Mouse (Mus musculus) urinary bladder, postnatal 4 days (tissue): ENCODE data around the gene Cypt15.
"Not testable (repeated sequence)": the region's sequence is repeated elsewhere in the genome, so short reads cannot be mapped to it uniquely, and the experiment has no call there.

Source experiments
- DNase-seq, 2 experiments: peaks; one replicate each; pipeline ENCODE4 v3.0.0; 2021 to 2022; ENCODE audit warnings: low spot score in 2 of 2

Cypt15 gene

DNA sequence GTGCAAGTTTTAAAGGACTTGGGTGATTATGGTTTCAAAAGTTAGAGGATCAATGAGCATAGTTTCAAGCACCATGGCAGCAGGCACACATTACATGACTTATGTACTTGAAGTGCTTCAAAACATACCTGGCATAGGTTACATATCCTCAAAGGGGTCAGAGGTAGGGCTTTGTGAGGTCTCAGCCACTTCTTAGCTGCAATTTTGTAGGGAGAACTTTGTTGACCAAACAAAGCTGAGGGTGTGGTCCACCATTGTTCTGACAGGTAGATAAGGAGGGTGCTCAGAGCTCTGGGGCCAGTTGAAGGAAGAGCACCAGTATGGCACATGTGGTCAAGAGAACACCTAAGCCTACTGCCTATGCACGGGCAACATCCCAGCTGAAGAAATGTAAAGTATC is at the start of gene Cypt15:
TSS of gene Cypt15 (plus strand) at position 301 of the 400 bp plus-strand sequence.
- DNase-seq, result not testable (repeated sequence)

DNA sequence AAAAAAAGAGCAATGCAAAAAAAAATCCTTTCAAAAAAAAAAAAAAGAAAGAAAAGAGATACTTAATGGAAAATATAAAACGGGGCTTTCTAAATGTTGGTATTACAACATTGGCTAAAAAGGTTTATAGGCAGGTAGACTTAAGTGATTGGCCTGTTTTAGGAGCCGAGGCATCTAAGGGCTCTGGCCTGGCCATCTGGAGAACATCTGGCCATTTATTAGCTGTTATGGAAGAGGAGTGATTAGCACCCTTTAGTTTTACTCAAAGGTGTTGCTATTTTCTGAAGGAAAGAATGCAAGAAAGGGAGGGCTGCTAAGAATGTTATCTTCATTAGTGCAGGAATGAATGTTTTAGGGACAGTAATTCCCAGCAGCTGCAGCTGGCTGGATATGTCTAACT is 24.9 kb downstream of the Cypt15 start:
- DNase-seq, result no peak

DNA sequence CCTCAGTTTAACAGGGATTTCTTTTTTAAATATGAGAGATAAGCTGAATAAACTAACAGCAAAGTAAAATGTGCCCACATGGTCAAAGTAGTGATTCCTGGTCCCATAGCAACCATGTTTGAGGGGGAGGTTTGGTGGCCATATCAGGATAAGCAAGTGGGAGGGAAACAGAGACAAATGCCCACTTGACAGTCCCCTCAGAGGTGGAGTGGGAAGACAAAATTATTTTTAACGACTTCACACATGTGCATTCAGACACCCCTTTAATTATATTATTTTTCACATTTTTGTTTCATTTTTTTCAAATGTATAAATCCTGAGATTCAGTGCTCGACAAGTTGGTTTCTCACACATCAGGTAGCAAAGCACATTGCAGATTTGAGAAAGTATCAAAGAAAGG is 32.8 kb downstream of the Cypt15 start:
- DNase-seq, result no peak

DNA sequence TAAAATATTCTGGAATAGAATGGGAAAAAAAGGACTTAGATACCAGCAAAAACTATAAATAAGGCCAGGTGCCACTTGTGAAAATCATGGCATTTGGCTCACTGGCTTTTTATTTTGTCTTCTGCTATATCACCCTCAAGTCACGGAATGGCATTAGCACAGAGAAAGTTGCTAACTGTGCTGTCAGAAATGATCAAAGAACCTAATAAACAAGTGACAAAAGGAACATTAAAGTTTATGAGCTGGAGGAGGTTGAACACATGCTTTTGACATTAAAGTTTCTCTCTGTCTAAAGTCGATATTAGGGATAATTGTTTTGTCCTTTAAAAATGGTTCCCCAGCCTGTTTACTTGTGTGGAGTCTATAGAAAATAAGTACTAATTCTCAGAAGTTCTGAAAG is 37.7 kb downstream of the Cypt15 start:
- DNase-seq, result no peak
